Mouse (Mus musculus) MEL (cell line): ENCODE measurements around the gene Eif4b. TPM values are rescaled to one million over a fixed set of nuclear protein-coding genes. Genes with fewer than 3 reads are reported as not detected.

ENCODE experiments used
- DNase-seq: peaks from one replicate; pipeline ENCODE4 v3.0.0; 2011; ENCODE audit warnings: low read depth, low spot score
- H3K27ac ChIP-seq: 2 replicates; pipeline ENCODE4 v1.5.1; 2012; ENCODE audit warnings: low read depth, mild to moderate bottlenecking, control low read depth, low read length, moderate library complexity; ENCODE audit not compliant: control insufficient read depth
- H3K27me3 ChIP-seq, 2 experiments: fragments of 150-350 bp in 1 of 2; sonication (generic) in 1 of 2; 2 replicates each; pipeline ENCODE4 v1.6.1; 2012; ENCODE audit warnings: low read length in 2 of 2, mild to moderate bottlenecking in 2 of 2, improper control_type of control experiment in 1 of 2, moderate library complexity in 1 of 2; ENCODE audit not compliant: insufficient read depth in 2 of 2, control insufficient read depth in 1 of 2
- H3K36me3 ChIP-seq, 2 experiments: 2 replicates each; pipeline ENCODE4 v1.6.1; 2012 to 2014; ENCODE audit warnings: low read length in 2 of 2, improper control_type of control experiment in 1 of 2, inconsistent platforms in 1 of 2, mild to moderate bottlenecking in 1 of 2; ENCODE audit not compliant: insufficient read depth in 2 of 2, control insufficient read depth in 1 of 2
- H3K4me1 ChIP-seq, 2 experiments: fragments of 150-350 bp in 1 of 2; sonication (generic) in 1 of 2; 2 replicates each; pipeline ENCODE4 v1.6.1; 2012; ENCODE audit warnings: low read length in 2 of 2, improper control_type of control experiment in 1 of 2, mild to moderate bottlenecking in 1 of 2; ENCODE audit not compliant: insufficient read depth in 2 of 2, control insufficient read depth in 1 of 2
- H3K4me3 ChIP-seq, 2 experiments: fragments of 150-350 bp in 1 of 2; sonication (generic) in 1 of 2; 2 replicates each; pipeline ENCODE4 v1.5.1; 2012; ENCODE audit warnings: low read depth in 2 of 2, low read length in 2 of 2, mild to moderate bottlenecking in 2 of 2, moderate library complexity in 2 of 2, control low read depth in 1 of 2, improper control_type of control experiment in 1 of 2; ENCODE audit not compliant: control insufficient read depth in 1 of 2, insufficient read depth in 1 of 2
- H3K79me2 ChIP-seq: 2 replicates; pipeline ENCODE4 v1.6.1; 2012; ENCODE audit warnings: mild to moderate bottlenecking, low read length, moderate library complexity; ENCODE audit not compliant: control insufficient read depth, poor library complexity, insufficient read depth
- H3K9ac ChIP-seq: 2 replicates; pipeline ENCODE4 v1.6.1; 2012; ENCODE audit warnings: low read depth, mild to moderate bottlenecking, control low read depth, low read length, moderate library complexity; ENCODE audit not compliant: control insufficient read depth, poor library complexity, severe bottlenecking
- H3K9me3 ChIP-seq: fragments of 150-350 bp; sonication (generic); replicated peaks from 2 replicates; pipeline ENCODE4 v1.6.1; 2012; ENCODE audit warnings: mild to moderate bottlenecking, low read length, improper control_type of control experiment, moderate library complexity; ENCODE audit not compliant: insufficient read depth
- CHD2 ChIP-seq: IDR thresholded peaks from 2 replicates; pipeline ENCODE4 v1.6.1; 2011; ENCODE audit warnings: low read length, improper control_type of control experiment
- EP300 ChIP-seq, 2 experiments: IDR thresholded peaks; 2 replicates each; pipeline ENCODE4 v1.6.1; 2011; ENCODE audit warnings: improper control_type of control experiment in 2 of 2, low read length in 2 of 2, low read depth in 1 of 2, mild to moderate bottlenecking in 1 of 2
- GABPA ChIP-seq: IDR thresholded peaks from 2 replicates; pipeline ENCODE4 v1.6.1; 2012; ENCODE audit warnings: low read depth, mild to moderate bottlenecking, inconsistent platforms, low read length, improper control_type of control experiment, moderate library complexity
- KAT2A ChIP-seq: conservative IDR thresholded peaks from 2 replicates; pipeline ENCODE4 v1.6.1; 2012; ENCODE audit warnings: low read depth, low read length, improper control_type of control experiment, inconsistent platforms
- MAZ ChIP-seq: IDR thresholded peaks from 2 replicates; pipeline ENCODE4 v1.6.1; 2012; ENCODE audit warnings: low read depth, mild to moderate bottlenecking, inconsistent platforms, low read length, improper control_type of control experiment
- MEF2A ChIP-seq: IDR thresholded peaks from 2 replicates; pipeline ENCODE4 v1.6.1; 2014; ENCODE audit warnings: low read depth, mild to moderate bottlenecking, inconsistent platforms, low read length, improper control_type of control experiment; ENCODE audit not compliant: poor library complexity, insufficient replicate concordance, severe bottlenecking; ENCODE audit errors: extremely low read depth
- MXI1 ChIP-seq: IDR thresholded peaks from 2 replicates; pipeline ENCODE4 v1.6.1; 2011; ENCODE audit warnings: mild to moderate bottlenecking, low read depth, low read length, improper control_type of control experiment
- MYB ChIP-seq: IDR thresholded peaks from 2 replicates; pipeline ENCODE4 v1.6.1; 2011; ENCODE audit warnings: mild to moderate bottlenecking, low read depth, low read length, improper control_type of control experiment
- NELFE ChIP-seq: IDR thresholded peaks from 2 replicates; pipeline ENCODE4 v1.6.1; 2011; ENCODE audit warnings: low read depth, low read length, improper control_type of control experiment
- NRF1 ChIP-seq: IDR thresholded peaks from 2 replicates; pipeline ENCODE4 v1.6.1; 2014; ENCODE audit warnings: low read depth, mild to moderate bottlenecking, inconsistent platforms, low read length, improper control_type of control experiment, moderate library complexity; ENCODE audit not compliant: poor library complexity, insufficient read depth, severe bottlenecking
- POLR2A ChIP-seq, 2 experiments: IDR thresholded peaks; 2 replicates each; pipeline ENCODE4 v1.6.1; 2011 to 2012; ENCODE audit warnings: low read length in 2 of 2, mild to moderate bottlenecking in 2 of 2, control low read depth in 1 of 2, improper control_type of control experiment in 1 of 2, low read depth in 1 of 2, moderate library complexity in 1 of 2; ENCODE audit not compliant: control insufficient read depth in 1 of 2, insufficient read depth in 1 of 2, poor library complexity in 1 of 2
- POLR2AphosphoS2 ChIP-seq: IDR thresholded peaks from 2 replicates; pipeline ENCODE4 v1.6.1; 2011; ENCODE audit warnings: low read length, improper control_type of control experiment
- TAL1 ChIP-seq: IDR thresholded peaks from 2 replicates; pipeline ENCODE4 v1.6.1; 2012; ENCODE audit warnings: mild to moderate bottlenecking, inconsistent platforms, low read length, moderate library complexity, mixed read lengths
- TBP ChIP-seq: IDR thresholded peaks from 2 replicates; pipeline ENCODE4 v1.8.0; 2011; ENCODE audit warnings: low read depth, low read length, improper control_type of control experiment
- TCF12 ChIP-seq: IDR thresholded peaks from 2 replicates; pipeline ENCODE4 v1.6.1; 2014; ENCODE audit warnings: low read depth, mild to moderate bottlenecking, inconsistent platforms, low read length, improper control_type of control experiment, moderate library complexity
- UBTF ChIP-seq: IDR thresholded peaks from 2 replicates; pipeline ENCODE4 v1.6.1; 2012; ENCODE audit warnings: low read depth, mild to moderate bottlenecking, inconsistent platforms, low read length, improper control_type of control experiment, moderate library complexity, borderline replicate concordance; ENCODE audit not compliant: insufficient read depth
- USF1 ChIP-seq: IDR thresholded peaks from 2 replicates; pipeline ENCODE4 v1.6.1; 2014; ENCODE audit warnings: low read depth, mild to moderate bottlenecking, inconsistent platforms, low read length, improper control_type of control experiment, moderate library complexity
- USF2 ChIP-seq, 2 experiments: IDR thresholded peaks; 2 replicates each; pipeline ENCODE4 v1.6.1; 2011 to 2012; ENCODE audit warnings: improper control_type of control experiment in 2 of 2, low read length in 2 of 2, borderline replicate concordance in 1 of 2, inconsistent platforms in 1 of 2, low read depth in 1 of 2, mild to moderate bottlenecking in 1 of 2; ENCODE audit not compliant: insufficient read depth in 1 of 2
- ZC3H11A ChIP-seq: IDR thresholded peaks from 2 replicates; pipeline ENCODE4 v1.6.1; 2012; ENCODE audit warnings: low read depth, mild to moderate bottlenecking, inconsistent platforms, low read length, improper control_type of control experiment
- ZMIZ1 ChIP-seq: IDR thresholded peaks from 2 replicates; pipeline ENCODE4 v1.6.1; 2012; ENCODE audit warnings: low read depth, mild to moderate bottlenecking, inconsistent platforms, low read length, improper control_type of control experiment, moderate library complexity
- polyA plus RNA-seq, 2 experiments: library from polyadenylated mRNA; stranded (reverse) in 1 of 2; unstranded in 1 of 2; fragments of >175 nt in 1 of 2; fragments of >200 nt in 1 of 2; gene quantifications; 2 replicates each; pipeline versions ENCODE4 v1.2.1 to v1.2.4; 2012; ENCODE audit warnings: low replicate concordance in 2 of 2, low read depth in 1 of 2; ENCODE audit not compliant: insufficient read length in 2 of 2, insufficient read depth in 1 of 2, missing spikeins in 1 of 2
- total RNA-seq: library from RNA; depleted of rRNA; stranded (reverse); fragments of 300-350 nt; gene quantifications from 2 replicates; pipeline ENCODE4 v1.2.3, GENCODE M21; 2012

The Eif4b gene
- total and polyA plus RNA-seq, 3 experiments: 464 to 790 (median 561) TPM

GRCm38 (mm10) chr15:102102548-102103121 is 29.1 kb downstream of the Eif4b start (continued):
- no peak for TF ChIP-seq USF2 (IDR thresholded peaks at IDR 0.05; ENCODE audit: borderline replicate concordance in 1 of 2, insufficient read depth in 1 of 2, low read depth in 1 of 2, low read length in 2 of 2)
- TF ChIP-seq NELFE: no peak
- TF ChIP-seq CHD2: no peak

DNA sequence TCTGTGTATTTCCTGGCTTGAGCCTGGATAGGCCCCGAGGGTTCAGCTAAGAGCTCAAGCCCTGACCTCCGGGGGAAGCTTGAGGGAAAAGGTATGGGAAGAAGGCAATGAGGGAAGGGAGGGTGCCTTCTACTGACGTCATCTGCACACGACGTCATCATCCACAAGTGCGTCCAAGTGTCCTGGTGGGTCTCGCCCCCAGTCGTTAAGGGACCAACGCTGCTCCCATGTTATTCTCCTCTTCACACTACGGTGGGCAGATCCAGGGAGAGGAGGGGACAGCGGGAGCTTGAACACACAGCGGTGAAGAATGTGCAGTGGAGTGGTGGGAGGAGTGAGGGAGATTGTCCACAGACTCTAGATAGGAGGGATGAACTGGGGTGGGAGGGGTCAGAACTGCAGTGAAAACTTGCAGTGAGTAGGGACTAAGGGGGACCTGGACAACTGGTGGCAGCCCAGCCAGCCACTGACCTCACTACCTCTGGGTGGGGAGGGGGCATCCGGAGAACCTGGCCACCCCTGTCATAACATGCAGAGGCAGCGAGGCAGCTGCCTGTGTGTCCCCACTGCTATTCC is 29.9 kb downstream of the Eif4b start:
- Histone ChIP-seq H3K9me3 (no peaks in the 10 kb centered on the region), H3K79me2 (no peaks in the 10 kb centered on the region; the same call in 1 of the 2 replicates), H3K27ac (no peak overlapping the region), H3K36me3 (peaks cover 0 to 14% of the 10 kb centered on the region in 2 experiments; a peak in 2 of 4 replicates), H3K9ac (no peak overlapping the region), H3K4me3 (no peak overlapping the region), H3K27me3 (no peaks in the 10 kb centered on the region), H3K4me1 (peaks cover 17 to 34% of the 10 kb centered on the region in 2 experiments)
- TF ChIP-seq ZC3H11A (no peak), MXI1 (no peak), ZMIZ1 (no peak), USF2 (IDR thresholded peaks at IDR 0.05; ENCODE audit: borderline replicate concordance in 1 of 2, insufficient read depth in 1 of 2, low read depth in 1 of 2, low read length in 2 of 2) (no peak), EP300 (IDR thresholded peaks at IDR 0.05; ENCODE audit: low read depth in 1 of 2, low read length in 2 of 2) (no peak), POLR2AphosphoS2 (no peak), USF1 (no peak), CHD2 (no peak), UBTF (no peak), TBP (no peak), KAT2A (no peak), TCF12 (no peak), MEF2A (no peak), GABPA (no peak), MYB (no peak), TAL1 (no peak), MAZ (no peak), NRF1 (no peak), POLR2A (IDR thresholded peaks at IDR 0.05; ENCODE audit: control insufficient read depth in 1 of 2, insufficient read depth in 1 of 2, low read depth in 1 of 2, low read length in 2 of 2, poor library complexity in 1 of 2) (no peak)
- no peak for DNase-seq
